Mouse (Mus musculus): ENCODE measurements around the gene Pard3.

Gene Pard3

GRCm38 (mm10) chr8:127226996-127227395, 163.3 kb downstream of the Pard3 start:
- DNase-seq (ENCODE audit: extremely low spot score, low read depth, low spot score) = no peak

- DNase-seq (ENCODE audit: extremely low spot score, low read depth, low spot score) = no peak
These were observed 163.7 kb downstream of the Pard3 start for GRCm38 (mm10) chr8:127227407-127227806.

GRCm38 (mm10) chr8:127229325-127230232, 165.9 kb downstream of the Pard3 start:
- no peak for DNase-seq (ENCODE audit: extremely low spot score, low read depth, low spot score)

DNA sequence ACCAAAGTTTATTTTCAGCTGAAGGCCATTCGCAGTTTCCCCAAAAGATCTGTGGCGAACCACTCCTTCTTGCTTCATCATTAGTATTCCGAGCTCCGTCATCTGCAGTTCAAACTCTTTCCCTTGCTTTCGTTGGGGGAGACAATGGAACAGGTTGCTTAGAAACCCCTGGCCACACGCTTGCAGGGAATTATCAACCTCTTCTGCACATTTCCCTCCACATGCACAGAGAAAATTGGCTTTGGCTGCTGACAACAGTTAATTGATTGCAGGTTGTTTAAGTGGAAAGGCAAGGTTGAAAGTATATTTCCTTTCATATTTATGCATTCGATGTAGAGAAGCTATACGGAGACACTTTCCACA, 166.5 kb downstream of the Pard3 start:
- no peak for DNase-seq (ENCODE audit: extremely low spot score, low read depth, low spot score)

- no peak for DNase-seq (ENCODE audit: extremely low spot score, low read depth, low spot score)
These were observed 179.7 kb downstream of the Pard3 start for GRCm38 (mm10) chr8:127243351-127243750.

- DNase-seq (ENCODE audit: extremely low spot score, low read depth, low spot score) = no peak
These were observed 180.1 kb downstream of the Pard3 start for GRCm38 (mm10) chr8:127243841-127244240.

DNA sequence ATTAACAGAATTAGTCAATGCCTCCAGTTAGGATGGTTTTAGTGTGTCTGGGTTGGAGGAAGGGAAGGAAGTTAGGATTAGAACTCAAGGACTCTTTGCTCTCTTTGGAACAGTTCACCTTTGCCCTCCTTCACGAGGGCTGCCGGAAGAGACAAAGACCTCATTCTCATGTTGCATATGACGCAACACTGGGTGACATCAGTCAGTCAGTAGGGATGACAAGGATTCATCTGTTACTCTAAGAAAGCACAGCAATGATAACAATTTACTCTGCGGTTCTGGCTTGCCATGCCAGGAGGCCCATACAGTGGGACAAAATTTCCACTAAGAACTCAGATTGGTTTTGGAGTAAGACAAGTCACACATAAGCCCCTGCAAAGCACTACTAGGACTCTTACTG, 187.1 kb downstream of the Pard3 start:
- no peak for DNase-seq (ENCODE audit: extremely low spot score, low read depth, low spot score)

- DNase-seq (ENCODE audit: extremely low spot score, low read depth, low spot score) = no peak
These were observed 187.8 kb downstream of the Pard3 start for GRCm38 (mm10) chr8:127251476-127251875.

GRCm38 (mm10) chr8:127251985-127252384, 188.3 kb downstream of the Pard3 start:
- no peak for DNase-seq (ENCODE audit: extremely low spot score, low read depth, low spot score)

- no peak for DNase-seq (ENCODE audit: extremely low spot score, low read depth, low spot score)
These were observed 190.9 kb downstream of the Pard3 start for GRCm38 (mm10) chr8:127254625-127255024.

DNA sequence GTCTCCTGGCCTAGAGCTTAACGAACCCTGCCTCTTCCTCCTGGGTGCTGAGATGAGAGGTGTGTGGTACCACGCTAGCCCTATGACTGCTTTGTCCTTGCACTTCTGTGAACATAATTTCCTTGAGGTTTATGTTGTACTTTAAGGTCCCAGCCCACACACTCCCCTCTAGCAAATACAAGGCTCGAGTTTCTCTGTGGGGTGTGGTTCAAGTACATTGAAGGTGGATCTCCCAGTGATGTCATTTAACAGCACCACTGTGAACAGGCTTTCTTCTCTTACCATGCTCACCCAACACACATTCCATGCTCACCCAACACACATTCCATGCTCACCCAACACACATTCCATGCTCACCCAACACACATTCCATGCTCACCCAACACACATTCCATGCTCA, 193.4 kb downstream of the Pard3 start:
- no peak for DNase-seq (ENCODE audit: extremely low spot score, low read depth, low spot score)

DNA sequence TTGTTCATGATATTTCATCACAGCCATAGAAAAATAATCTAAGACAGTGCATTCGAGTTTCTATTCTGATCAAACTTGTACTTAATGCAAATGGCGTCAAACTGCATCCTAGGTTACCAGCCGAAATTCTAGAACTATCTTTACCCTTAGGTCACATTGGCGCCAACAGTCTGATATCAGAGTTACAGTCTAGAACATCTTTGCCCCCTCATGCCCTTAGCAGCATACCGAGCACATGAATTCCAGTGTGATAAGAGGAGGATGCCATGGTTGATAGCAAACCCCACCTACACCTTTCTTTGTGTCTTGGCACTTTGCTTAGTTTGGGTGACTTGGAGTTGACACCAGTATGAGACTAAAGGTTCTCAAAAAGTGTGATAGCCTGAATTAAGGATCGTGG, 197.4 kb downstream of the Pard3 start:
- no peak for DNase-seq (ENCODE audit: extremely low spot score, low read depth, low spot score)

GRCm38 (mm10) chr8:127262026-127262425, 198.3 kb downstream of the Pard3 start:
- DNase-seq (ENCODE audit: extremely low spot score, low read depth, low spot score) = no peak

GRCm38 (mm10) chr8:127262436-127262835, 198.7 kb downstream of the Pard3 start:
- DNase-seq (ENCODE audit: extremely low spot score, low read depth, low spot score) = no peak

- DNase-seq (ENCODE audit: extremely low spot score, low read depth, low spot score) = no peak
These were observed 199.2 kb downstream of the Pard3 start for GRCm38 (mm10) chr8:127262926-127263325.

DNA sequence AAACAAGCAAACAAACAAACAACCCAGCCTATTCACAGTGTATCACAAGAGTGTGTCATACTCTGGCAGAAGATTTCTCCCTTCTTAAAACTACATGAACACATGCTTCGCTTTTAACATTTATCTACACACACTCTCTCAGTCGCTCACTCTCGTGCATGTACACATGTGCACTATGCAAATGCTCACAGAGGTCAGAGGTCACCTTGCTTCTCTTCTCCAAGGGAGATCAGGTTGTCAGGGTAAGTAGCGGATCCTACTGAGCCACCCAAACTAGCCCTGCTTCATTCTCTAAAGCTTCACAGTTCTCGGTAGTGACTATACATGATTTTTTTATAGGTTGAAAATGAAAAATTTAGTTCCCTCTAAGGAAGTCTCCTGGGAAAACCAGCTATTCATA, 199.8 kb downstream of the Pard3 start:
- no peak for DNase-seq (ENCODE audit: extremely low spot score, low read depth, low spot score)

DNA sequence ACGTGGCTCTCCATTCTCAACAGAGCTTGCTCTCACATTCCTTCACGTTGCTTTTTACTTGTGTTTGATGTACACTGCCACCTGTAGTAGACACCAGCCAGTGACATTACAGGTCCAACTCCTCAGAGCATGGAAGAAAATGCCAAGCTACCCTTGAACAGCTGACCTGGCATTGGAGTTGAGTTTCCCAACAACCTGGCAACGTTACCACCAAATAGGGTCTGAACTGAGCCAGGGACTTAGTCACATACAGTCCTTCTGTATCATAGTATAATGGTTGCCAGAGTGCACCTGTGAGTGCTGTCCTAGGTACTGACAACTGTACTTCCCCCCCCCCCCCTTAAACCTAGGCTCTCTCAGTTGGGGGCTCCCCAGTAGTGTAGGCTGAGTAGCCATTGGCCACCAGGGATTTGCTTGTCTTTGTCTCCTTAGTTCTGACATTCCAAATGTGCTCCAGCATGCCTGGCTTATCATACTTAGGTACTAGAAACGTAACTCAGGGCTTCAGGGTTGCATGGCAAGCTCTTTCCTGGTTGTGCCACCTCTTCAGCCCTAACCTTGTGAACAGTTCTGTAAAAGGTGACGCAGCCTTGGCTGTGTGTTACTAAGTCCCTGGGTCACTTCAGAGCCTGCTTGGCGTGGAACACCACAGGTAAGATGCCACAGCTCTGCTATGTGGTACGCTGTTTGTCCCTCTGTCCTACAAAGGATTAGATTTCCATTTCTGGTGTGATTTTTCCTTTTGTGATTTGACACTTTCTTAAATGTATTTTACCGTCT, 201.2 kb downstream of the Pard3 start:
- DNase-seq (ENCODE audit: extremely low spot score, low read depth, low spot score) = no peak

GRCm38 (mm10) chr8:127266777-127267176, 203.1 kb downstream of the Pard3 start:
- no peak for DNase-seq (ENCODE audit: extremely low spot score, low read depth, low spot score)

GRCm38 (mm10) chr8:127268239-127269024, 204.7 kb downstream of the Pard3 start:
- no peak for DNase-seq (ENCODE audit: extremely low spot score, low read depth, low spot score)

GRCm38 (mm10) chr8:127269082-127269747, 205.5 kb downstream of the Pard3 start:
- DNase-seq (ENCODE audit: extremely low spot score, low read depth, low spot score) = no peak

GRCm38 (mm10) chr8:127271186-127271585, 207.5 kb downstream of the Pard3 start:
- no peak for DNase-seq (ENCODE audit: extremely low spot score, low read depth, low spot score)

Measured in hindlimb bud, embryonic 11.5 days (tissue).